Mouse (Mus musculus) liver, postnatal 0 days (tissue): ENCODE measurements around the gene Slc8b1. TPM values are rescaled to one million over a fixed set of nuclear protein-coding genes. Genes with fewer than 3 reads are reported as not detected.
A peak's percentile ranks its signal among the peaks of the same experiment; 100 is the strongest.

Experiments used
- ATAC-seq: fragments of 200-750 bp; cut with Nextera tagmentation; 2 replicates; pipeline ENCODE4 v1.8.0; 2017; ENCODE audit warnings: mild to moderate bottlenecking, moderate library complexity
- DNase-seq: peaks from one replicate; pipeline ENCODE4 v3.0.0-alpha.2; 2016
- H3K27ac ChIP-seq: fragments of 300-500 bp; sonication (generic); 2 replicates; pipeline ENCODE4 v1.5.1; 2014; ENCODE audit warnings: antibody characterized with exemption, moderate library complexity, mild to moderate bottlenecking, low read depth
- H3K27me3 ChIP-seq: fragments of 300-500 bp; sonication (generic); 2 replicates; pipeline ENCODE4 v1.6.1; 2014; ENCODE audit warnings: low read length, control low read depth, mixed read lengths; ENCODE audit not compliant: insufficient read depth
- H3K36me3 ChIP-seq: fragments of 300-500 bp; sonication (generic); replicated peaks from 2 replicates; pipeline ENCODE4 v1.6.1; 2014; ENCODE audit warnings: mild to moderate bottlenecking, control low read depth, low read length, moderate library complexity, mixed read lengths; ENCODE audit not compliant: insufficient read depth
- H3K4me1 ChIP-seq: fragments of 300-500 bp; sonication (generic); 2 replicates; pipeline ENCODE4 v1.6.1; 2014; ENCODE audit warnings: antibody characterized with exemption, mild to moderate bottlenecking, control low read depth; ENCODE audit not compliant: insufficient read depth
- H3K4me2 ChIP-seq: fragments of 300-500 bp; sonication (generic); 2 replicates; pipeline ENCODE4 v1.6.1; 2014; ENCODE audit warnings: low read depth, mild to moderate bottlenecking, low read length, moderate library complexity, mixed read lengths
- H3K4me3 ChIP-seq: fragments of 300-500 bp; sonication (generic); 2 replicates; pipeline ENCODE4 v1.5.1; 2014; ENCODE audit warnings: low read depth, low read length
- H3K9ac ChIP-seq: fragments of 300-500 bp; sonication (generic); replicated peaks from 2 replicates; pipeline ENCODE4 v1.6.1; 2014; ENCODE audit warnings: mild to moderate bottlenecking, moderate library complexity
- H3K9me3 ChIP-seq: fragments of 300-500 bp; sonication (generic); 2 replicates; pipeline ENCODE4 v1.6.1; 2016; ENCODE audit warnings: mild to moderate bottlenecking, control low read depth, low read length, mixed read lengths
- CTCF ChIP-seq: sonication (generic); IDR thresholded peaks from 2 replicates; pipeline ENCODE4 v1.5.1; 2016; ENCODE audit warnings: antibody characterized with exemption, low read depth
- EP300 ChIP-seq: IDR thresholded peaks from 2 replicates; pipeline ENCODE4 v1.6.1; 2016; ENCODE audit warnings: antibody characterized with exemption, low read depth, mild to moderate bottlenecking
- WGBS: fragments of 180-500 bp; shearing (Covaris S2); extraction: QIAGEN DNeasy Blood & Tissue Kit; methylation state at CpG from one replicate; pipeline ENCODE4 v1.1.7; 2014; ENCODE audit not compliant: insufficient replicate concordance; 5-methylcytosine and 5-hydroxymethylcytosine counted together
- polyA plus RNA-seq: library from polyadenylated mRNA; unstranded; fragments of >200 nt; fragmentation: Nextera tagmentation; extraction: Ambion mirVana; gene quantifications from 2 replicates; pipeline ENCODE4 v1.2.1, GENCODE M21; 2015

Gene Slc8b1
- polyA plus RNA-seq, 1 experiment from 2014 or later = 15.3 TPM

- peak within 1 kb of the TSS; percentile 12; the same call in 1 of the 2 replicates for H3K4me3 ChIP-seq
- TF ChIP-seq CTCF (no peak), EP300 (no peak)
Measured at GRCm38 (mm10) chr5:120476296-120476695, 34.7 kb upstream of the Slc8b1 start, which contains the start of gene Sds. Gene Sds, plus strand, starts transcription at chr5:120476526.

GRCm38 (mm10) chr5:120477993-120478392 lies 33.0 kb upstream of the Slc8b1 start:
- no peak for ATAC-seq
- H3K36me3 ChIP-seq = no peaks in the 10 kb centered on the region
- peaks cover 3% of the 10 kb centered on the region for H3K4me1 ChIP-seq
- H3K4me2 ChIP-seq = peak overlapping the region; percentile 22; the same call in 1 of the 2 replicates
- H3K27me3 ChIP-seq = 0 out of 2 replicates have a peak, but pooled peaks cover 7% of the 10 kb centered on the region
- WGBS = 83% methylated on average over 5 of the region's 5 CpGs
- H3K27ac ChIP-seq = no peak overlapping the region
- no peak for TF ChIP-seq EP300
- no peak for TF ChIP-seq CTCF
- DNase-seq = no peak
- no peaks in the 10 kb centered on the region for H3K9me3 ChIP-seq
- no peak overlapping the region for H3K4me3 ChIP-seq
- H3K9ac ChIP-seq = no peak overlapping the region

More at GRCm38 (mm10) chr5:120476296-120476695, 34.7 kb upstream of the Slc8b1 start, which contains the start of gene Sds:
- ATAC-seq = peak; percentile 43
- WGBS = 23% methylated on average over 13 of the region's 13 CpGs
- peak; percentile 73 for DNase-seq
- Histone ChIP-seq H3K36me3 (no peaks in the 10 kb centered on the region), H3K4me1 (peaks cover 3% of the 10 kb centered on the region), H3K4me2 (peak within 1 kb of the TSS; percentile 22; the same call in 1 of the 2 replicates), H3K9me3 (no peaks in the 10 kb centered on the region), H3K9ac (peak within 1 kb of the TSS; percentile 26; the same call in 1 of the 2 replicates), H3K27me3 (0 out of 2 replicates have a peak, but pooled peaks cover 7% of the 10 kb centered on the region), H3K27ac (peak within 1 kb of the TSS; percentile 30; the same call in 1 of the 2 replicates)

GRCm38 (mm10) chr5:120479538-120479937 lies 31.4 kb upstream of the Slc8b1 start:
- Histone ChIP-seq H3K4me1 (peaks cover 3% of the 10 kb centered on the region), H3K4me2 (no peak overlapping the region), H3K36me3 (no peaks in the 10 kb centered on the region; the same call in 1 of the 2 replicates), H3K4me3 (no peak overlapping the region), H3K9ac (no peak overlapping the region), H3K27ac (no peak overlapping the region), H3K9me3 (no peaks in the 10 kb centered on the region), H3K27me3 (0 out of 2 replicates have a peak, but pooled peaks cover 7% of the 10 kb centered on the region)
- DNase-seq (no peak), ATAC-seq (no peak)
- TF ChIP-seq EP300 = no peak
- TF ChIP-seq CTCF = peak; percentile 47
- 58% methylated on average over 4 of the region's 4 CpGs for WGBS

- Histone ChIP-seq H3K4me2 (no peak overlapping the region), H3K9me3 (no peaks in the 10 kb centered on the region), H3K4me1 (peaks cover 1% of the 10 kb centered on the region), H3K36me3 (peaks cover 4% of the 10 kb centered on the region), H3K9ac (no peak overlapping the region), H3K4me3 (no peak overlapping the region), H3K27ac (no peak overlapping the region), H3K27me3 (0 out of 2 replicates have a peak, but pooled peaks cover 6% of the 10 kb centered on the region)
- ATAC-seq (no peak), DNase-seq (no peak)
- WGBS = 80% methylated on average over 9 of the region's 9 CpGs
- TF ChIP-seq EP300 (no peak), CTCF (no peak)
Measured at GRCm38 (mm10) chr5:120481205-120481604, 29.8 kb upstream of the Slc8b1 start.

GRCm38 (mm10) chr5:120483399-120483798 lies 27.6 kb upstream of the Slc8b1 start:
- peaks cover 18% of the 10 kb centered on the region for H3K36me3 ChIP-seq
- H3K4me3 ChIP-seq = no peak overlapping the region
- no peak overlapping the region for H3K4me2 ChIP-seq
- ATAC-seq = 0 out of 2 replicates have a peak, but pooled peaks have one; percentile 20
- 0 out of 2 replicates have a peak, but pooled peaks cover 3% of the 10 kb centered on the region for H3K27me3 ChIP-seq
- H3K9ac ChIP-seq = no peak overlapping the region
- 85% methylated on average over 19 of the region's 19 CpGs for WGBS
- no peaks in the 10 kb centered on the region for H3K4me1 ChIP-seq
- TF ChIP-seq EP300 = no peak
- no peak for TF ChIP-seq CTCF
- H3K27ac ChIP-seq = no peak overlapping the region
- H3K9me3 ChIP-seq = no peaks in the 10 kb centered on the region
- peak; percentile 37 for DNase-seq

- Histone ChIP-seq H3K9me3 (no peaks in the 10 kb centered on the region), H3K4me1 (0 out of 2 replicates have a peak, but pooled peaks cover 2% of the 10 kb centered on the region), H3K36me3 (peaks cover 23% of the 10 kb centered on the region), H3K27ac (no peak overlapping the region), H3K27me3 (no peaks in the 10 kb centered on the region), H3K9ac (no peak overlapping the region), H3K4me3 (no peak overlapping the region), H3K4me2 (no peak overlapping the region)
- TF ChIP-seq CTCF (no peak), EP300 (no peak)
- 77% methylated on average over 8 of the region's 8 CpGs for WGBS
- ATAC-seq (no peak), DNase-seq (no peak)
Measured at GRCm38 (mm10) chr5:120487844-120488243, 23.1 kb upstream of the Slc8b1 start.
